Mouse (Mus musculus) hindbrain, embryonic 14.5 days (tissue): ENCODE measurements around the gene Gpr84. TPM values are rescaled to one million over a fixed set of nuclear protein-coding genes. Genes with fewer than 3 reads are reported as not detected.
A peak's percentile ranks its signal among the peaks of the same experiment; 100 is the strongest.

Source experiments
- ATAC-seq: fragments of 200-750 bp; cut with Nextera tagmentation; 2 replicates; pipeline ENCODE4 v1.8.0; 2017; ENCODE audit warnings: moderate number of reproducible peaks, mild to moderate bottlenecking, moderate TSS enrichment, moderate library complexity; ENCODE audit not compliant: low FRiP score
- DNase-seq: peaks from one replicate; pipeline ENCODE4 v3.0.0-alpha.2; 2015; ENCODE audit warnings: low spot score
- H3K27ac ChIP-seq: fragments of 300-500 bp; sonication (generic); 2 replicates; pipeline ENCODE4 v1.5.1; 2014; ENCODE audit warnings: mild to moderate bottlenecking, moderate library complexity
- H3K27me3 ChIP-seq: fragments of 300-500 bp; sonication (generic); 2 replicates; pipeline ENCODE4 v1.6.1; 2014; ENCODE audit warnings: mild to moderate bottlenecking, low read length, mixed read lengths; ENCODE audit not compliant: control insufficient read depth, insufficient read depth
- H3K36me3 ChIP-seq: fragments of 300-500 bp; sonication (generic); replicated peaks from 2 replicates; pipeline ENCODE4 v1.6.1; 2014; ENCODE audit not compliant: control insufficient read depth, insufficient read depth
- H3K4me1 ChIP-seq: fragments of 300-500 bp; sonication (generic); replicated peaks from 2 replicates; pipeline ENCODE4 v1.6.1; 2014; ENCODE audit warnings: antibody characterized with exemption, low read length, mixed read lengths; ENCODE audit not compliant: control insufficient read depth, insufficient read depth
- H3K4me2 ChIP-seq: fragments of 300-500 bp; sonication (generic); replicated peaks from 2 replicates; pipeline ENCODE4 v1.6.1; 2014; ENCODE audit warnings: mild to moderate bottlenecking, moderate library complexity
- H3K4me3 ChIP-seq: fragments of 300-500 bp; sonication (generic); replicated peaks from 2 replicates; pipeline ENCODE4 v1.5.1; 2014; ENCODE audit warnings: mild to moderate bottlenecking, low read length
- H3K9ac ChIP-seq: fragments of 300-500 bp; sonication (generic); 2 replicates; pipeline ENCODE4 v1.6.1; 2014
- H3K9me3 ChIP-seq: fragments of 300-500 bp; sonication (generic); 2 replicates; pipeline ENCODE4 v1.6.1; 2016; ENCODE audit warnings: low read length; ENCODE audit not compliant: control insufficient read depth
- WGBS: fragments of 180-500 bp; shearing (Covaris S2); extraction: QIAGEN DNeasy Blood & Tissue Kit; methylation state at CpG from one replicate; pipeline ENCODE4 v1.1.7; 2014; 5-methylcytosine and 5-hydroxymethylcytosine counted together
- polyA plus RNA-seq: library from polyadenylated mRNA; unstranded; fragments of >200 nt; fragmentation: Nextera tagmentation; extraction: Ambion mirVana; gene quantifications from 2 replicates; pipeline ENCODE4 v1.2.1, GENCODE M21; 2014

Gene Gpr84
- polyA plus RNA-seq, 1 experiment from 2014 or later, result 0.12 TPM

- DNase-seq, result no peak
- Histone ChIP-seq H3K4me2 (peak overlapping the region; percentile 73), H3K27ac (peak overlapping the region; percentile 98), H3K27me3 (no peaks in the 10 kb centered on the region), H3K4me3 (peak overlapping the region; percentile 33), H3K4me1 (peaks cover 72% of the 10 kb centered on the region), H3K9me3 (no peaks in the 10 kb centered on the region), H3K36me3 (no peaks in the 10 kb centered on the region), H3K9ac (peak overlapping the region; percentile 68)
- WGBS, result under 1% methylated on average over 9 of the region's 9 CpGs
- no peak for ATAC-seq
These were observed 5.8 kb downstream of the Gpr84 start for GRCm38 (mm10) chr15:103304616-103304969.

- H3K4me2 ChIP-seq, result peak overlapping the region; percentile 73
- ATAC-seq (no peak), DNase-seq (no peak)
- H3K9ac ChIP-seq, result peak overlapping the region; percentile 68
- peak overlapping the region; percentile 98 for H3K27ac ChIP-seq
- H3K9me3 ChIP-seq, result no peaks in the 10 kb centered on the region
- H3K4me1 ChIP-seq, result peaks cover 77% of the 10 kb centered on the region
- WGBS, result 4% methylated on average over 8 of the region's 8 CpGs
- peak overlapping the region; percentile 33 for H3K4me3 ChIP-seq
- no peaks in the 10 kb centered on the region for H3K27me3 ChIP-seq
- H3K36me3 ChIP-seq, result no peaks in the 10 kb centered on the region
These were observed 6.3 kb downstream of the Gpr84 start for GRCm38 (mm10) chr15:103303916-103304615.

GRCm38 (mm10) chr15:103302341-103303021 lies 7.9 kb downstream of the Gpr84 start:
- Histone ChIP-seq H3K27me3 (no peaks in the 10 kb centered on the region), H3K4me1 (peaks cover 86% of the 10 kb centered on the region), H3K36me3 (no peaks in the 10 kb centered on the region; the same call in 1 of the 2 replicates), H3K4me2 (no peak overlapping the region), H3K4me3 (no peak overlapping the region), H3K9ac (peak overlapping the region; percentile 39; the same call in 1 of the 2 replicates), H3K27ac (peak overlapping the region; percentile 98), H3K9me3 (no peaks in the 10 kb centered on the region)
- DNase-seq (no peak), ATAC-seq (no peak)
- 36% methylated on average over 6 of the region's 6 CpGs for WGBS

DNA sequence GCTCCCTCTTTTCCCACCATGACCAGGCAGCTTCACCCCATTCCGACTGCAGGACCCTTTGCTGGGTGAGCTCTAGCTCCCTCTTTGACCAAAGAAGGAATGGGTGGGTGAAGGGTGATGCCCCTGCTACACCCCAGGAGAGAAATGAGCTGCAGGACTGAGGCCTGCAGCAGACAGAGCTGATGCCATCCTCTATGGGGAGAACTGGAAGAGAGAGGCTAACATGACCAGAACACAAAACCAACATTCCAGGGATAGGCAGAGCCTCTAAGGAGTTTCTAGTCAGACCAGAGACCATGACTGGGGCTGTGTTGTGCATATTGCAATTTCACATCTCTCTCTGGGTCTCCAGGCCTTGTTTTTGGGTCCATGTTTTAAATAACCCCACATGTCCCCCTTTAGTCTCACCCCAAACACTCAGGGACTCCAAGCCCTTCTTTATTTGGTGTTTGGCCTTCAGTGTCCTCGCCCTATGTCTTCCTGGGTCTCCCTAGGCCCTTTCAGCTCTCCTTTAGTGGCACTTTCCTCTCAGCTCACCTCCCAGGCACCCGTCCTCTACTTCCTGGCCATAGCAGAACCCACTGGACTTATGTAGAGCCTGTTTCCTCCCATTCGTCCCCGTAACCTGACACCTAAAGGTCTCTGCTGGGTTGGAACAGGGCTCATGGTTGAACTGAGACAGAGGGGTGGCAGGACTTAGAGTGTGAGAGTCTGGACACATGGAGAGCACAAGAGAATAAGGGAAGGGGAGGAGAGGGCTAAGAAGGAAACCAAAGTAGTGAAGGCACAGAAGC lies 8.7 kb downstream of the Gpr84 start:
- H3K4me1 ChIP-seq, result peaks cover 92% of the 10 kb centered on the region
- H3K9me3 ChIP-seq, result no peaks in the 10 kb centered on the region
- no peaks in the 10 kb centered on the region for H3K27me3 ChIP-seq
- H3K9ac ChIP-seq, result peak overlapping the region; percentile 39
- DNase-seq (no peak), ATAC-seq (no peak)
- WGBS, result 34% methylated on average over 5 of the region's 5 CpGs
- peak overlapping the region; percentile 98 for H3K27ac ChIP-seq
- no peaks in the 10 kb centered on the region; the same call in 1 of the 2 replicates for H3K36me3 ChIP-seq
- H3K4me2 ChIP-seq, result no peak overlapping the region
- no peak overlapping the region for H3K4me3 ChIP-seq

DNA sequence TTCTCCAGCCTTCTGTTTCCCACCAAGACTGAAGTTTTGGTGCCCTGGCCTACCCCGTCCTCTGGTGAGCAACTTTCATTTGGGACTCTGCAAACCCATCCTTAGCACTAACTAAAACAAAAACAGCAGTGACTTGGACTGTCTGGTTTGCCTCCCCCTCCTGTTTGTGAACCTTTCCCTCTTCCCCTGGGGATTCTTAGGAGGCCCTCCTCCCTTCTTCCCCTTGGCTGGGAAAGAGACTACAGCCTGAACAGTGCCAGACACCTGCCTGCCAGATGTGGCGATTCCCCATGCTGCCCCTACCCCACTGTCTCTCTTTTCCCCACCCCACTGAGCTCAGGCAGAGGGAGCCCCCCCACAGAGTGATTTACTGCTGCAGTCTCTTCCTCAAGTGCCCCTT lies 9.4 kb downstream of the Gpr84 start:
- 11% methylated on average over 2 of the region's 2 CpGs for WGBS
- Histone ChIP-seq H3K27me3 (no peaks in the 10 kb centered on the region), H3K4me3 (no peak overlapping the region), H3K4me1 (peaks cover 94% of the 10 kb centered on the region), H3K9me3 (no peaks in the 10 kb centered on the region), H3K27ac (peak overlapping the region; percentile 98), H3K4me2 (peak overlapping the region; percentile 46), H3K36me3 (no peaks in the 10 kb centered on the region; the same call in 1 of the 2 replicates), H3K9ac (peak overlapping the region; percentile 58)
- ATAC-seq (no peak), DNase-seq (no peak)

GRCm38 (mm10) chr15:103300560-103300959 lies 9.9 kb downstream of the Gpr84 start:
- Histone ChIP-seq H3K4me3 (0 out of 2 replicates have a peak overlapping the region, but pooled peaks have one; percentile 12), H3K27me3 (no peaks in the 10 kb centered on the region), H3K36me3 (peaks cover 3% of the 10 kb centered on the region; the same call in 1 of the 2 replicates), H3K4me1 (peaks cover 94% of the 10 kb centered on the region), H3K27ac (peak overlapping the region; percentile 98), H3K4me2 (peak overlapping the region; percentile 46), H3K9ac (peak overlapping the region; percentile 58), H3K9me3 (no peaks in the 10 kb centered on the region)
- WGBS, result 8% methylated on average over 2 of the region's 2 CpGs
- ATAC-seq (no peak), DNase-seq (no peak)

DNA sequence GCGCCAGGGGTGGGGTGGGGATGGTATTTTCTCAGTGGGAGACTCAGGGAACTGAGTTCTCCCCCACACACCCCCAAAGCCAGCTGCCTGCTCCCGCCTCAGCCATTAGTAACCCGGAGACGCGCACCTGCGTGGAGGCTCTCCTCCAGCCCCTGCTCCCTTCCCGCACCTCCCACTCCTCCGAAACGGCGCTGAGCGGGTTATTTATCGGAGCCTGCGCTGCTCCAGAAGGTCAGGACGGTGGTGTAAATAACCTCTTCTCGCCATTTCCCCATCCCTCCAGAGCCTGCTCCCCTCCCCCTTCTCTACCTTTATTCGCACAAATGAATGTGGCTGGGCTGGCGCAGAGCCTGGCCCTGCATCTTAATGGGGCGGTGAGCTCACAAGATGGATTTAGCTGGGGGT lies 10.3 kb downstream of the Gpr84 start:
- peak overlapping the region; percentile 12; the same call in 1 of the 2 replicates for H3K4me3 ChIP-seq
- WGBS, result 2% methylated on average over 18 of the region's 18 CpGs

DNA sequence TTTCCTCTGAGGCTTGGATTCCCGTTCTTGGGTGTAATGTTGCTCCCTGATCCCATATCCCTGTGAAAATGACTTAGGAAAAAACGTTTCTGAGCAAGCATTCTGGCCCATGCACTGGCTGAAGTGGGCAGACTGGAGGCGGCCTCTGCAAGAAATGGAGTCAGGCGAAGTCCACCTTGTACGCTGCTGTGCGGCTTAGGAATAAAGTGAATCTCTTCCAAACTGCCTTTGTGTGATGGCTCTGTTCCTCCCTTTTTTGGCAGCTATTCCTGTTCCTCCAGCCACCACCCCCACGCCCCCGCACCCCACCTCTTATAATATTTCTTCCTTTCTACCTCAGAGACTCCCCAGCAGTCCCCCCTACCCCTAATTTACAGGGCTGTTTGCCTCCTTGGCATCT lies 10.8 kb downstream of the Gpr84 start:
- DNase-seq, result peak; percentile 52
- 12% methylated on average over 8 of the region's 8 CpGs for WGBS

More for the DNA sequence above, 10.3 kb downstream of the Gpr84 start:
- peak overlapping the region; percentile 98 for H3K27ac ChIP-seq
- peak overlapping the region; percentile 46 for H3K4me2 ChIP-seq
- peak overlapping the region; percentile 58 for H3K9ac ChIP-seq
- H3K4me1 ChIP-seq, result peaks cover 97% of the 10 kb centered on the region
- ATAC-seq (peak; percentile 69), DNase-seq (peak; percentile 85)
- H3K27me3 ChIP-seq, result no peaks in the 10 kb centered on the region
- no peaks in the 10 kb centered on the region for H3K9me3 ChIP-seq
- H3K36me3 ChIP-seq, result peaks cover 8% of the 10 kb centered on the region; the same call in 1 of the 2 replicates

More for the DNA sequence above, 10.8 kb downstream of the Gpr84 start:
- no peak; the same call in 1 of the 2 replicates for ATAC-seq
- Histone ChIP-seq H3K27me3 (no peaks in the 10 kb centered on the region), H3K9ac (peak overlapping the region; percentile 58), H3K4me3 (peak overlapping the region; percentile 12; the same call in 1 of the 2 replicates), H3K4me2 (peak overlapping the region; percentile 46), H3K4me1 (peaks cover 94% of the 10 kb centered on the region), H3K27ac (peak overlapping the region; percentile 98), H3K36me3 (peaks cover 8% of the 10 kb centered on the region; the same call in 1 of the 2 replicates), H3K9me3 (no peaks in the 10 kb centered on the region)
